Mouse (Mus musculus) cerebellum, adult 2 months (tissue): ENCODE data around the gene Dcxr.

ENCODE experiments used
- CTCF ChIP-seq: fragments of 200-500 bp; IDR thresholded peaks from 2 replicates; pipeline ENCODE4 v1.5.1; 2011; ENCODE audit warnings: low read depth, mild to moderate bottlenecking, control low read depth, low read length, moderate library complexity, borderline replicate concordance; ENCODE audit not compliant: insufficient read depth
- POLR2A ChIP-seq: fragments of 200-500 bp; IDR thresholded peaks from 2 replicates; pipeline ENCODE4 v1.6.1; 2011; ENCODE audit warnings: low read length, control low read depth, borderline replicate concordance; ENCODE audit not compliant: insufficient read depth

- TF ChIP-seq POLR2A (no peak), CTCF (no peak)
Measured at GRCm38 (mm10) chr11:120710672-120711071, 16.4 kb downstream of the Dcxr start.
